Mouse (Mus musculus) heart, embryonic 16.5 days (tissue): Measurements from ENCODE around the gene Prkca. TPM values are rescaled to one million over a fixed set of nuclear protein-coding genes. Genes with fewer than 3 reads are reported as not detected.

ENCODE experiments used
- ATAC-seq: fragments of 200-750 bp; cut with Nextera tagmentation; replicated peaks from 2 replicates; pipeline ENCODE4 v1.8.0; 2017; ENCODE audit warnings: moderate number of reproducible peaks; ENCODE audit not compliant: insufficient read depth, low FRiP score; ENCODE audit errors: extremely low read depth
- H3K27ac ChIP-seq: fragments of 300-500 bp; sonication (generic); 2 replicates; pipeline ENCODE4 v1.5.1; 2014; ENCODE audit warnings: mild to moderate bottlenecking, low read length, control low read depth, moderate library complexity
- H3K27me3 ChIP-seq: fragments of 300-500 bp; sonication (generic); 2 replicates; pipeline ENCODE4 v1.6.1; 2014; ENCODE audit warnings: low read length, mixed read lengths; ENCODE audit not compliant: control insufficient read depth, insufficient read depth
- H3K36me3 ChIP-seq: fragments of 300-500 bp; sonication (generic); 2 replicates; pipeline ENCODE4 v1.6.1; 2014; ENCODE audit not compliant: control insufficient read depth, insufficient read depth
- H3K4me1 ChIP-seq: fragments of 300-500 bp; sonication (generic); 2 replicates; pipeline ENCODE4 v1.6.1; 2014; ENCODE audit warnings: low read length, mixed read lengths; ENCODE audit not compliant: control insufficient read depth, insufficient read depth
- H3K4me2 ChIP-seq: fragments of 300-500 bp; sonication (generic); 2 replicates; pipeline ENCODE4 v1.6.1; 2014; ENCODE audit warnings: low read depth, mild to moderate bottlenecking, control low read depth, low read length
- H3K4me3 ChIP-seq: fragments of 300-500 bp; sonication (generic); 2 replicates; pipeline ENCODE4 v1.5.1; 2014; ENCODE audit warnings: mild to moderate bottlenecking, control low read depth, low read length
- H3K9ac ChIP-seq: fragments of 300-500 bp; sonication (generic); 2 replicates; pipeline ENCODE4 v1.6.1; 2014; ENCODE audit warnings: low read length, control low read depth
- H3K9me3 ChIP-seq: fragments of 300-500 bp; sonication (generic); replicated peaks from 2 replicates; pipeline ENCODE4 v1.6.1; 2016; ENCODE audit warnings: low read length; ENCODE audit not compliant: control insufficient read depth
- WGBS: fragments of 180-500 bp; shearing (Covaris S2); extraction: QIAGEN DNeasy Blood & Tissue Kit; methylation state at CpG from one replicate; pipeline ENCODE4 v1.1.7; 2014; 5-methylcytosine and 5-hydroxymethylcytosine counted together
- polyA plus RNA-seq: library from polyadenylated mRNA; unstranded; fragments of >200 nt; fragmentation: Nextera tagmentation; extraction: Ambion mirVana; gene quantifications from 2 replicates; pipeline ENCODE4 v1.2.1, GENCODE M21; 2015

Prkca gene
- polyA plus RNA-seq, 1 experiment from 2014 or later, result 14.4 TPM

DNA sequence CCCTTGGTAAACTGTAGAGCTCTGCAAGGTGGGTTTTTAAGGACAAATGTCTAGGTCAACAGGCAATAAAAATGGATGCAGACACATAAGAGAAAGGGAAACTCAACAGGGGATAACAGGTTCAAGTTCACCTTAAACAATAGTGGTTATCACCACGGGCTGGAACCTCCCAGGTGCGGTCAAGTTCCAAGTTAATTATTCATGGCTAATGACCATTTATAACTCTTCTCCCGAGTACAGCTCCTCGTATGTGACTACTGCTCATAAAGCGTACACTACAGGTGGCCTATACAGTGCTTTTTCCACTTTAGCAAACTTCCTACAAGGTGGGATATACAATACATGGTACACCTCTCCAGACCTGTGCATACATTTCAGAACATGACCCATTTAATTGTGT, 33.9 kb downstream of the Prkca start:
- Histone ChIP-seq H3K9me3 (no peaks in the 10 kb centered on the region), H3K9ac (no peak overlapping the region), H3K27me3 (no peaks in the 10 kb centered on the region), H3K4me1 (peaks cover 19% of the 10 kb centered on the region), H3K36me3 (no peaks in the 10 kb centered on the region), H3K4me2 (no peak overlapping the region), H3K27ac (no peak overlapping the region), H3K4me3 (no peak overlapping the region)
- 84% methylated on average over 5 of the region's 5 CpGs for WGBS
- no peak for ATAC-seq

DNA sequence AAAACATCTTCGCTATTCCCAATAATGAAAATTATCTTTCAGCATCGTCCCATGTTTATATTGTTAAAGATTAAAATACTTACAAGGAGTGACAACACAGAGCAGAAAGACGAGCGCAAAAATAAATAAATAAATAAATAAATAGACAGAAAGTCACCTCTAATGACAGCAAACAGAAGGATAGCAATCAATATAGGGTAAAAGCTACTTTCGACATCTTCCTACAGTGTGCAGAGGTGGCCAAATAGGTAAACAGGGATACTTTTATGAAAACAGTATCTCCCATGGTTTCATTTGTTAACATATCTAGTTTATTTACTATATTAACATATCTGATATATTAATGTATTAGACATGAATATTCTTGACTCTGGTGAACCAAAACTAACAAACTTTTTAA, 35.5 kb downstream of the Prkca start:
- H3K4me2 ChIP-seq, result no peak overlapping the region
- ATAC-seq, result no peak
- 92% methylated on average over 5 of the region's 5 CpGs for WGBS
- H3K27ac ChIP-seq, result no peak overlapping the region
- no peaks in the 10 kb centered on the region for H3K27me3 ChIP-seq
- H3K9me3 ChIP-seq, result no peaks in the 10 kb centered on the region
- no peaks in the 10 kb centered on the region for H3K36me3 ChIP-seq
- H3K9ac ChIP-seq, result no peak overlapping the region
- no peak overlapping the region for H3K4me3 ChIP-seq
- peaks cover 8% of the 10 kb centered on the region for H3K4me1 ChIP-seq

DNA sequence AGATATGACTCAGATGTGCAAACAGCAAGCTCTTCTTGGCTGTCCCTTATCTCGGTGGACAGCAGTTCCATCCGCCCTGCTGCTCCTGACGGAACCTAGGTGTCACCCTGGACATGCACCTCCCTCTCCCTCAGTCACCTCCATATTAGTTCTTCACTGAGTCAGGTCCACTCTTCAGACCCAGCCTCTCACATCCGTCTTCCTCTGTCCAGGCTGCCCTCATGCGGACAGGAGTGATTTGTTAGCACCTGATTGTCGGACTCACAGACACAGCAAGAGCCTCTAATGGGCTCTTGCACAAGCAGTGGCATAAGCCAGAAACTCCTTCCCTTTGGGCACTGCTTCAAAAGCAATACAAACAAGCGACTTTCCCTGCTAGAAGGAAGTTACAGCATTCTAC, 36.5 kb downstream of the Prkca start:
- Histone ChIP-seq H3K9me3 (no peaks in the 10 kb centered on the region), H3K27ac (no peak overlapping the region), H3K4me3 (no peak overlapping the region), H3K4me1 (peaks cover 6% of the 10 kb centered on the region; the same call in 1 of the 2 replicates), H3K27me3 (no peaks in the 10 kb centered on the region), H3K36me3 (no peaks in the 10 kb centered on the region), H3K9ac (no peak overlapping the region), H3K4me2 (no peak overlapping the region)
- no peak for ATAC-seq
- 43% methylated on average over 7 of the region's 7 CpGs for WGBS

DNA sequence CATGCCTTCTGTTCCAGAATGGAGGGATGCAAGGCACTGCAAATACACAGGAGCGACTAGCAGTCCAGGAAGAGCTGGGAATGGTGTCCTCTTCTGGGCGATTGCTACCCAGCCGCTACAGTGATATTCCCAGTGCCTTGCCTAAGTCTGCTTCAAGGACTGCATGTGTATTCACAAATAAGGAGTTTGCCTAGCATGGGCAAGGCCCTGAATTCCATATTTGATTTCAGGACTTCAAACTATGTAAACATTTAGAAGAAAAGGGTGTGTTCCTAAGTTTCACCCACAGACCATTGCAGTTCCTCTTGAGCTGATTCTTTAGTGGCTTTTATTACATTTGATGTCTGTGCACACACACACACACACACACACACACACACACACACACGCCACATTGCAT, 39.9 kb downstream of the Prkca start:
- no peaks in the 10 kb centered on the region for H3K9me3 ChIP-seq
- no peak overlapping the region for H3K9ac ChIP-seq
- no peak overlapping the region for H3K4me2 ChIP-seq
- no peak for ATAC-seq
- H3K27ac ChIP-seq, result no peak overlapping the region
- peaks cover 9% of the 10 kb centered on the region; the same call in 1 of the 2 replicates for H3K4me1 ChIP-seq
- H3K4me3 ChIP-seq, result no peak overlapping the region
- no peaks in the 10 kb centered on the region for H3K27me3 ChIP-seq
- no peaks in the 10 kb centered on the region for H3K36me3 ChIP-seq
- 89% methylated on average over 4 of the region's 4 CpGs for WGBS

DNA sequence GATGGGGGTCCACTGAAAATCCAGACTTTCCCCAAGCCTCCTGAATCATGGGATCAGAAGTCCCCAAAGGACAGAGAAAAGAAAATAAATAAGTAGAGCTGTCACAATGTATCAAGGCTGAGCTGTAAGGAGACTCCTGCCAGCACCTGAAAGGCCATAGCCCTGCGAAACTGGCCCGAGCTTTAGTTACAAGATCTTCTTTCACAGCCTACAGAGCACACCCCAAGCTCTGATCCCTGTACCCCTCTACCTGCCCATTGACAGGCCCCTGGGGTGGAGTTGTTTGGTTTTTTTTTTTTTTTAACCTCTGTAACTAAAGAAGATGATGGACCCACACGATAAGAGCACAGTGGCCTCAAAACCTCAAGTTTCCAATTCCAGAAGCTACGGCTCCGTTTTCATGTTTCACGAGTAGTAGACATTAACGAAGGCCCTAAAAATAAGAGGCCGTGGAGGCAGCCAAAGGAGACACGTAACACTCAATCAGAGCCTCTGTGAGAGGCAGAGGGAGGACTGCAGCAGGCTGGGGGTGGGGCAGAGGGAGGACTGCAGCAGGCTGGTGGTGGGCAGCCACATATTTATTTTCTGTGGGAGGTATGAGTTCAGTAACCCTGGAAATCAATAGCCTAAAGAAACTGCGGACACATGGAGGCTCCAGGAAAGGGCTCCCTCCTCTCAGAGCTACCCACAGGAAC, 41.8 kb downstream of the Prkca start:
- 80% methylated on average over 10 of the region's 10 CpGs for WGBS
- H3K4me1 ChIP-seq, result peaks cover 7% of the 10 kb centered on the region; the same call in 1 of the 2 replicates
- no peak overlapping the region for H3K4me2 ChIP-seq
- no peak overlapping the region for H3K27ac ChIP-seq
- no peak for ATAC-seq
- H3K9ac ChIP-seq, result no peak overlapping the region
- H3K9me3 ChIP-seq, result no peaks in the 10 kb centered on the region
- no peak overlapping the region for H3K4me3 ChIP-seq
- no peaks in the 10 kb centered on the region for H3K36me3 ChIP-seq
- no peaks in the 10 kb centered on the region for H3K27me3 ChIP-seq

DNA sequence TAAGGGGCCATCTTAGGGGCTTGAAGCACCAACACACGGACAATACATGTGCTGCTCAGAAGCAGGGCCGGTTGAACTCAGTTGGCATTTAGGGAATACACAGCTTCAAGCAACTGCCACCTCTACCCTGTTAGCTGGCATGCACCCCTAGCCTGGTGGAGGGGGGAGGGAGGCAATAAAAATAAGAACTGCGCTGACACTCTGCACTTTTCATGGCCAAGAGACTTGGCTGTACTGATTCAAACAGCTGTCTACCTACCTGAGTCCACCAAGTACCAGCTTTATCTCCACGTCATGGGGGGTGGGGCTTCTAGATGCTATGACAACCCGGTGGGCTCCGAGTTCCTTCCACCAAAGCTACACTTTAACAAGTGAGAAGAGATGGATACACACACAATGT, 42.7 kb downstream of the Prkca start:
- Histone ChIP-seq H3K4me3 (no peak overlapping the region), H3K9me3 (no peaks in the 10 kb centered on the region), H3K4me2 (no peak overlapping the region), H3K4me1 (peaks cover 7% of the 10 kb centered on the region; the same call in 1 of the 2 replicates), H3K36me3 (no peaks in the 10 kb centered on the region), H3K27ac (no peak overlapping the region), H3K27me3 (no peaks in the 10 kb centered on the region), H3K9ac (no peak overlapping the region)
- WGBS, result 81% methylated on average over 6 of the region's 6 CpGs
- no peak for ATAC-seq

DNA sequence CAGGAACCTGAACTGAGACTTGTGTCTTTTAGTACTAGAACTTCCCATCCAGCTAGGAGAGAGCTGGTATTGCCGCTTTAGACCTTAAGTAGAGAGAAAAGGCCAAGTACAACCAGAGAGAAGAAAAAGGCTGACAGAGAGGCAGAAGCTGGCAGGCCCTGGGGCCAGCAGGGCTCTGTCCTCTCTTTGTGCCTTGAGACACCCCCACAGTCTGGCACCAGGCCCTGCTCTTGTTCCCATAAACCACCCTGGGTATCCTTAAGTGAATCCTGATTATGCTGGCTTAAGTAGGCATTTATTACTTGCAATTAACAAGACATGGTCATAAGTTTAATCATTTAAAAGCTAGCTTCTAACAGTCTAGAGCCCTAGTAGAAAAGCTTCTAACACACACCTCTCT, 43.3 kb downstream of the Prkca start:
- 85% methylated on average over 1 of the region's 1 CpGs for WGBS
- H3K27ac ChIP-seq, result no peak overlapping the region
- peaks cover 7% of the 10 kb centered on the region; the same call in 1 of the 2 replicates for H3K4me1 ChIP-seq
- no peaks in the 10 kb centered on the region for H3K36me3 ChIP-seq
- no peaks in the 10 kb centered on the region for H3K9me3 ChIP-seq
- no peak overlapping the region for H3K4me2 ChIP-seq
- no peak overlapping the region for H3K4me3 ChIP-seq
- ATAC-seq, result no peak
- H3K9ac ChIP-seq, result no peak overlapping the region
- H3K27me3 ChIP-seq, result no peaks in the 10 kb centered on the region

DNA sequence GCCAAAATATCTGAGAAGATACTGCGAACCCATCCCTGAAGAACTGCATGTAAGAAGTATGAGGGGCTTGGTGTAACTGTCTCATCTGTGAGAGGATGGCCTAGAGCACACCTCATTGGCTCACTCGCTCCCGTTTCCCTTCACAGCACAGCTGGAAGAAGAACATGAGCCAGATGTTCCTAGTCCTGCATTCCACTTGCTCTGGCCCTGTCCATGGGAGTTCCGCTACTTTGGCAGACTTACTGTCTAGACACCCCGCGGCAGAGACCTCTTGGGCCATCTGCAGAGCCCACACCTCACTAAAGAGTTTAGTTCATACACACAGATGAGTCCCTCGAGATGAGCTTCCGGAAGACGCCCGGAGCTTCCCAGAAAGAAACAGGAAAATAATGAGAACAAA, 43.8 kb downstream of the Prkca start:
- Histone ChIP-seq H3K4me2 (no peak overlapping the region), H3K36me3 (no peaks in the 10 kb centered on the region), H3K4me3 (no peak overlapping the region), H3K27ac (no peak overlapping the region), H3K9me3 (no peaks in the 10 kb centered on the region), H3K27me3 (no peaks in the 10 kb centered on the region), H3K9ac (no peak overlapping the region), H3K4me1 (peaks cover 7% of the 10 kb centered on the region; the same call in 1 of the 2 replicates)
- no peak for ATAC-seq
- WGBS, result 80% methylated on average over 10 of the region's 10 CpGs

DNA sequence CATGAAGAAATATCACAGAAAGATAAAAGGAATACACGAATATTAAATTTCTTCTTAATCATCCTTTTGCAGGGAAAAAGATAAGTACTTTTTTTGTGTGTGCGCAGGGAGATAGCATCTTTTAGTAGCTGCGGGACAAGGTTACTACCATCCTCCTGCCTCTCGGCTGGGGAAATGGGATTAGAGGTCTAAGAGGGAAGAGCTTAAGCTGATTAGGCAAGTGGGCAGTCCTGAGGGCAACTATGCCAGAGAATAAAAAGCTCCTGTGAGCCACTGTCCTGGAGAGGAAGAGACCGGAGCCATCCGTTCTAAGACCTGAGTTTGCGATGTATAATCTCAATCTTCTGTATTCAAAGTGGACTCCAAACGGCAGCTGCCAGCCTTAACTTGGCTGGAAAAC, 45.8 kb downstream of the Prkca start:
- WGBS, result 59% methylated on average over 8 of the region's 8 CpGs
- no peak overlapping the region for H3K27ac ChIP-seq
- H3K27me3 ChIP-seq, result no peaks in the 10 kb centered on the region

More for the DNA sequence above, 45.8 kb downstream of the Prkca start:
- Histone ChIP-seq H3K4me1 (peaks cover 7% of the 10 kb centered on the region; the same call in 1 of the 2 replicates), H3K4me3 (no peak overlapping the region), H3K9ac (no peak overlapping the region), H3K36me3 (no peaks in the 10 kb centered on the region), H3K4me2 (no peak overlapping the region), H3K9me3 (no peaks in the 10 kb centered on the region)
- no peak for ATAC-seq
